Mouse (Mus musculus): ENCODE results near the gene Dlgap4.

Dlgap4 gene

GRCm38 (mm10) chr2:156614661-156615654 is 1.5 kb downstream of the Dlgap4 start:
- ATAC-seq (ENCODE audit: insufficient number of reproducible peaks, low FRiP score, low TSS enrichment), result no peak

GRCm38 (mm10) chr2:156616513-156616912 is 3.0 kb downstream of the Dlgap4 start:
- no peak for ATAC-seq (ENCODE audit: insufficient number of reproducible peaks, low FRiP score, low TSS enrichment)

GRCm38 (mm10) chr2:156617536-156617935 is 4.0 kb downstream of the Dlgap4 start:
- ATAC-seq (ENCODE audit: insufficient number of reproducible peaks, low FRiP score, low TSS enrichment), result no peak

- ATAC-seq (ENCODE audit: insufficient number of reproducible peaks, low FRiP score, low TSS enrichment), result no peak
Measured at GRCm38 (mm10) chr2:156620874-156621273, 7.4 kb downstream of the Dlgap4 start.

- no peak for ATAC-seq (ENCODE audit: insufficient number of reproducible peaks, low FRiP score, low TSS enrichment)
Measured at GRCm38 (mm10) chr2:156621449-156621848, 7.9 kb downstream of the Dlgap4 start.

- no peak for ATAC-seq (ENCODE audit: insufficient number of reproducible peaks, low FRiP score, low TSS enrichment)
Measured at GRCm38 (mm10) chr2:156622192-156622591, 8.7 kb downstream of the Dlgap4 start.

GRCm38 (mm10) chr2:156623246-156623645 is 9.7 kb downstream of the Dlgap4 start:
- ATAC-seq (ENCODE audit: insufficient number of reproducible peaks, low FRiP score, low TSS enrichment), result no peak

GRCm38 (mm10) chr2:156625307-156625706 is 11.8 kb downstream of the Dlgap4 start:
- no peak for ATAC-seq (ENCODE audit: insufficient number of reproducible peaks, low FRiP score, low TSS enrichment)

- no peak for ATAC-seq (ENCODE audit: insufficient number of reproducible peaks, low FRiP score, low TSS enrichment)
Measured at GRCm38 (mm10) chr2:156626119-156626518, 12.6 kb downstream of the Dlgap4 start.

GRCm38 (mm10) chr2:156626544-156626943 is 13.0 kb downstream of the Dlgap4 start:
- ATAC-seq (ENCODE audit: insufficient number of reproducible peaks, low FRiP score, low TSS enrichment), result no peak

- ATAC-seq (ENCODE audit: insufficient number of reproducible peaks, low FRiP score, low TSS enrichment), result no peak
Measured at GRCm38 (mm10) chr2:156627917-156628316, 14.4 kb downstream of the Dlgap4 start.

- ATAC-seq (ENCODE audit: insufficient number of reproducible peaks, low FRiP score, low TSS enrichment), result no peak
Measured at GRCm38 (mm10) chr2:156630288-156630687, 16.8 kb downstream of the Dlgap4 start.

- ATAC-seq (ENCODE audit: insufficient number of reproducible peaks, low FRiP score, low TSS enrichment), result no peak
Measured at GRCm38 (mm10) chr2:156632721-156633120, 19.2 kb downstream of the Dlgap4 start.

GRCm38 (mm10) chr2:156635091-156635490 is 21.6 kb downstream of the Dlgap4 start:
- ATAC-seq (ENCODE audit: insufficient number of reproducible peaks, low FRiP score, low TSS enrichment), result no peak

GRCm38 (mm10) chr2:156641141-156641540 is 27.6 kb downstream of the Dlgap4 start:
- ATAC-seq (ENCODE audit: insufficient number of reproducible peaks, low FRiP score, low TSS enrichment), result no peak

- ATAC-seq (ENCODE audit: insufficient number of reproducible peaks, low FRiP score, low TSS enrichment), result no peak
Measured at GRCm38 (mm10) chr2:156642931-156643330, 29.4 kb downstream of the Dlgap4 start.

GRCm38 (mm10) chr2:156643406-156643805 is 29.9 kb downstream of the Dlgap4 start:
- no peak for ATAC-seq (ENCODE audit: insufficient number of reproducible peaks, low FRiP score, low TSS enrichment)

- no peak for ATAC-seq (ENCODE audit: insufficient number of reproducible peaks, low FRiP score, low TSS enrichment)
Measured at GRCm38 (mm10) chr2:156645145-156645544, 31.6 kb downstream of the Dlgap4 start.

GRCm38 (mm10) chr2:156646877-156647276 is 33.4 kb downstream of the Dlgap4 start:
- ATAC-seq (ENCODE audit: insufficient number of reproducible peaks, low FRiP score, low TSS enrichment), result no peak

GRCm38 (mm10) chr2:156648042-156648441 is 34.5 kb downstream of the Dlgap4 start:
- no peak for ATAC-seq (ENCODE audit: insufficient number of reproducible peaks, low FRiP score, low TSS enrichment)

GRCm38 (mm10) chr2:156649450-156649849 is 35.9 kb downstream of the Dlgap4 start:
- ATAC-seq (ENCODE audit: insufficient number of reproducible peaks, low FRiP score, low TSS enrichment), result no peak

GRCm38 (mm10) chr2:156651019-156651418 is 37.5 kb downstream of the Dlgap4 start:
- no peak for ATAC-seq (ENCODE audit: insufficient number of reproducible peaks, low FRiP score, low TSS enrichment)
